Mouse (Mus musculus) kidney, adult 8-10 months (tissue): ENCODE results near the gene Tmem108.

ENCODE experiments used
- DNase-seq, 2 experiments: peaks; one replicate each; pipeline ENCODE4 v3.0.0; 2022

Gene Tmem108

DNA sequence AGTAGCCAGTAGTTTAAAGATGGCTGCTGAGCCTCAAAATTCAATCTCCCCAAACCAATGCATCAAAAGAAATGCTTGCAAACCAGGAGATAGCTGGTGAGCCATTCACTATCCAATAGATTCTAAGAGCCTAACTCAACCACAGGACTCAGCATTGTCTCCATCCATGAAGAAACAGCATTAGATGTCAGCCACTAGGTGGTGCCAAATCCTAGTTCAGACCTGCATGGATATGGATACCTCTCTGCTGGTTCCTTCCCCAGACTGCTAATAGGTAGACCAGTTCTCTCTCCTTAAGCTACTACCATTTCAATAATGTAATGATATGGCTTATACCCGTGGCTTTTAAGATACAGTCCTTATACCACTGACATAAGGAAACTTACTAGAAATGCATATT is 137.0 kb downstream of the Tmem108 start:
- DNase-seq = peak; percentile 72 to 73

DNA sequence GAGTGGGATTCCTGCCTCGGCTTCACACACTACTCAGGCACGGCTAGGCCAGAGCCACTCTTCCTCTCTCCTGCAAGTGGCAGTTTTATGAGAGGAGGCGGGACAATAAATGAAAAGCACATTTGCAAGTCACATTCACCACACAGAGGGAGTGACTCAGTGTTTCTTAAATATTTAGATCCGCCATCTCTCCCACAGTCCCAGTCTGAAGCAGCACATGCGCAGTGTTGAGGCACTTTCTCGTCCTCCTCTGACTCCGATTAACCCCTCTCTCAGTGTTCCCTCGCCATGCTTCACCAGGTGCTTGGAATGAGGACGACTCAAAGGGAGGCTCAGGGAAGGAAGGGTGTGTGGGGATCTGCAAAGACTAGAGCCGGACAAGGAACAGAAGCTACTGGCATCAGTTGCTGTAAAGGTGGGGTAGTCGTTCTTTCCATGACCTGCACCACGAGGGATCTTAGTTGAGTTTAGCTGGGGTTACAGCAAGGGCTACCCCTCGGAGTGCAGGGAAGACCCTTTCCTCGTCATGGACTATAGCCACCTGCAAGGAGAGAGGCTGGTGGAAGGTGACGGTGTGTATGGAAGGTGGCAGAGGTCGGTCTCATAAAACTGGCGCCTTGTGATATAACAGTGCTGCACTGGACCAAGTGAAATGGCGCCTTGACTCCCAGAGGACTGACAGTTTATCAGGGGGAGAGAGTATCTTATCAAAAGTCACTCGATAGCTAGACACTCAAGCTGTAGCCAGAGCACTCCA is 137.9 kb downstream of the Tmem108 start:
- peak; percentile 69 to 87 for DNase-seq

DNA sequence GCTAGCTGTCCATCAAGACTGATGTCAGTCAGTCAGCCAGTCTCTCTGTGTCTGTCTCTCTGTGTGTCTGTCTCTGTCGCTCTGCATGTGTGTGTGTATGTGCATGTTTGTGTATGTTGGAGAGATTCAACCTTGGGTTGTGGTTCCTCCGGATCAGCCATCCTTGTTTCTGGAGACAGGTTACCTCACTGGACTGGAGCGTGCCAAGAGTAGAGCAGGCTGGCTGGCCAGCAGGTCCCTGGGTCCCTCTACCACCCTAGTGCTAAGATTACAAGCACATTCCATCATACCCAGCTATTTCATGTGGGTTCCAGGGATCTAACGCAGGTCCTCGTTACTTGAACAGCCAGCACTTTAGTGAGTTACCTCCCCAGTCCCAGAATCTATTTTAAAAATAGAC is 138.6 kb downstream of the Tmem108 start:
- no peak for DNase-seq

DNA sequence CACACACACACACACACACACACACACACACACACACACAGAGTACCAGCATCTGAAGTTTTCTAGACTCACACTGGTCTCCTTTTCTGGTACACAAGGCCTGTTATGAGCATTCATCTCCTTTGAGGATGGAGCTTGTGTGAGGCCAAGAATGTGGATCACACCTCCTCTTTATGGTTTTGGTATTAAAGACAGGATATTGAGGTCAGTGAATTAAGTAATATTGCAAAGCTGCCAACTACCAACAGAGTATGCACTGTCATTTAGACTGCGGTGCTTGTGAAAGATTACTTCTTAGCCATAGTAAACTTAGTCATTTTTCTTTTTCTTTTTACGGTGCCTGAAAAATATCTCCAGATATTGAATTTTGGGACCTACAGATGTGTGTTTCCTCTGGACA is 139.8 kb downstream of the Tmem108 start:
- no peak for DNase-seq

DNA sequence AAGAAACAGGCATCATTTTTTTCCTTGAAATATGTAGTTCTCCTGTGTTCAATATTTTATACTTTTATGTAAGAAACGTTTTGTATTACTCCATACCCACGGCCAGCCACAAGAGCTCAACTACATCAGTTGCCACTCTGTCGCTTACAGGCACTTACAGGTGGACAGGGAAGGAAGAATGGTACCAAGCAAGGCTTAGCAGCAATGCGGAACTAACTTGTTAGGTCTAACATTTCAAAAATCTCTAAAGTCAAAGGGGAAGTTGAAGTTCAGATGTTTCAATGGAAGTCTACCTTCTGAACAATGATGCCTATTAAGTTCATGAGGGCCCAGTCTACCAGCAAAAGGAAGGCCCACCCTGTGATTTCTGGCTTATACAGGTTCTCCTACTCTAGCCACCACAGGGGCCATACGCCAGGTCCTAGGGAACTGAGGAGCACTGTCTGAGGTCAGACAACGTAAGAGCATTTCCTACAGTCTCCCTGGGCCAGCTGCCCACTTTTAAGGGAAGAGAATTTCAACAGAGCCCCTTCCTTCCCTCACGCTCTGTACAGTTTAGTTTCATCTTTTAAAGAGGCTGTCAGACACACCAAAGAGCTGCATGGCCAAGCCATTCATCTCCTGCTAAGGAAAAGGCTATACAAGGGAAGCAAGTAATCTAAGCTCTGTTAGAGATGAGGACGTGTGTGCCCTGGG is 141.0 kb downstream of the Tmem108 start:
- DNase-seq = no peak

DNA sequence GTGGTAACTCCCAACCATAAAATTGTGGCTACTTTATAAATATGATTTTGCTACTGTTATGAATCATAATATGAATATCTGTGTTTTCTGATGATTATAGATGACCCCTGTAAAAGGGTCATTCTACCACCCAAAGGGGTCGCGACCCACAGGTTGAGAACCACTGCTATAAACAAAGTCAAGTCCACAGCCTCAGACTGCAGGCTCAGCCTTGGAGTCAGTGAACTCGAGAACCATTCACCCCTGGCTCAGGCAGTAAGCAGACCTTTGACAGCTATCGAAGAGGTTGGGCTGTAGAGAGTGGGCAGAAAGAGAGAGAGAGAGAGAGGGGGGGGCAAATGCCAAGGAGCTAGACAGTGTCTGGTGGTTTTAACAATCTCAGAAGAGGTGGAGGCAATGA is 147.4 kb downstream of the Tmem108 start:
- no peak for DNase-seq

DNA sequence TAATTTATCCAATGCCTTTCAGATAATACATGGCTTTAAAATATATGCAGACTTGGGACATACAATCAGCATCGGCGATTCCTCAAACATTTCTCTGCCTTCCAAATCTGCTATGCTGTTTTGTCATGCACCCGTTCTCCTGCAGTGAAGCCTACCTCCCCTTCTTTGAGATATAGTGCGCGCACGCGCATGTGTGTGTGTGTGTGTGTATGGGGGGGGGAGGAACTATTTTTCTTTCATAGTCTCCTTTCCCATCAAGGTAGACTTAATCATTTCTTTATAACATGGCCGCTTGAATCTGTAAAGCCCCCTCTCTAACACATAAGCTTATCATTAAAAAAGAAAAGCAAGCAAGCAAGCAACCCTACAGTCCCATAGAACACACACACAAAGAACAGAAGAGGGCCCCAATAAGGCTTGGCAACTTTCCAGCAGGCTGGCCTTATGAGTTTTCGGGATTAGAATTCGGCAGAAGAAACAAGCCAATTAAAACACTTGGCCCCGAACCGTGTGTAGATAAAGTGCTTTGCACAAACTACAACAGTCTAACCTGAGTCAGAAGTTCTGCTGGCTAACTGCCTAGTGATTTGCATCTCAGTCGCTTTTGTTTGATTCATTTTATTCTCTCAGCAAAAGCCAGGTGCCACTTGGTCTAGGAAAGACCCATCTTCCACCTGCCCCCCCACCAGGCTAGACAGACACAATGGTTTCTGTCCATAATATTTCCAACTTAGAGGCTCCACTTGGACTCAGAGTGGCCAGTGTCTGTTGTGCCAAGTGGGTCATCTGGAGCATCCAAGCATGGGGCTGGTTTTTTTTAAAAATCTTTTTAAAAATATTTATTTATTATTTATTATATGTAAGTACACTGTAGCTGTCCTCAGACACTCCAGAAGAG is 153.2 kb downstream of the Tmem108 start:
- no peak for DNase-seq

DNA sequence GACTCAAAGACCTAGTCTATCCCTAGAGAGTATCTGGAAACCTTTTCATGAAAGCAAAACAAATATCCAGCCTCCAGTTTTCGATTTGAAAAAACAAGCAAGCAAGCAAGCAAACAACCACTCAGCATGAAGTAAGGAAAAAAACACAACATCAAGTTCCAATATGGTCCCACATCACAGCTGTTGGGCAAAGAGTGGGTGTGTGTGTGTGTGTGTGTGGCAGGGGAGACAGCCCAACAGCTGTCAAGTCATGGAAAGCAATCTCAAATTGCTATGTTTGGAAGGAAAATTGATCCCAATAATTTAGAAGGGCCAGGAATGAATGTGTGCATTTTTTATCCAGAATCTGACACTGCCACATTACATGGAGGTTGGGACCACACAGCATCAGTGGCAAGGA is 155.6 kb downstream of the Tmem108 start:
- DNase-seq = no peak

DNA sequence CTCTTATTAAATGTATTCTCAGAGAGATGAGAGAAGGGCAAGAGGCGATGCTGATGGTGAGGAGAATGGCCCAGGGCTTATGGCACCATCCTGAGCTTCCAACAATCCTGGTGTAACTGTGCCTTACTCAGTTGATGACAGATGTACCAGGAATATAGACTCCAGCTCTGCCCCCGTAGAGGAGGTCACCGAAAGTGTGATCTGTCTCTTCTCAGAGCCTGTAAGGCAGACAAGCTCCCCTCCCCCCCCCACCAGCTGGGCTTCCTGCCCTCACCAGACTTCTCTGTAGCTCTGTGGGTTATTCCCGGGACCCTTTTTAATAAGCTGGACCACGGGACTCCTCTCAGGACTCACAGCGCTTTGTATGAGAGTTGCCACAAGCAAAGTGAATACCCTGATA is 157.8 kb downstream of the Tmem108 start:
- DNase-seq = no peak

DNA sequence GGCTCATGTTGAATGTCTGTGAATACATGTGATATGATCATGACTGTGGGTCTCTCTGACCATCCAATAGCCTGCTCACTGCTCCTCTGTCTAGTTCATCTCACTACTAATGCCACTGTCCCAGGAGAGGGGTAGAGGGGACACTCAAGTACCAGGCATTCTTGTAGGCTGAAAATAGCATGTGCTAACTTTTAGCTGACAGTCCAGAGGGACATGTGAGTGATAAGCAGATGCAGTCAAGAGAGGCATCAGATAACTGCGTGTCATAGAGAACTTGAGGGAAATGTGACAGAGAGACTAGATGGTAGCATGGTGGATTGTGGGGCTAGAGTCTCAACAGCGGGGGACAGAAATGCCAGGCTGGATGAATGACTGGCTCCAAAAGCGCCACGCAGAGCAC is 159.8 kb downstream of the Tmem108 start:
- no peak for DNase-seq

DNA sequence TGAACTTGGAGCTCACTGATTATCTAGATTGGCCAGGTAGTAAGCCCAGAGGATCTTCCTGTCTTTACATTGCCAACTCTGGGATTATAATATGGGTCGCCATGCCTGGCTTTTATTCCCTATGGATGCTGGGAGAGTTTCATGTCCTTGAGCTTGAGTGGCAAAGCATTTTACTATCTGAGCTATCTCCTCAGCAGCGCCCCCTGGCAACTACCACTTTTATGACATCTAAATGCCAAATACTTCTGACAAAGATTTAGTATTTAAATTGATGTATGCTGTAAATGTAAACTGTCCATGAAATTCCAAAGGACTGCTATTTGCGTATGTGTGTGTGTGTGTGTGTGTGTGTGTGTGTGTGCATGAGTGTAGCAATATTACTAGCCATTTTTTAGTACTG is 160.8 kb downstream of the Tmem108 start:
- no peak for DNase-seq

DNA sequence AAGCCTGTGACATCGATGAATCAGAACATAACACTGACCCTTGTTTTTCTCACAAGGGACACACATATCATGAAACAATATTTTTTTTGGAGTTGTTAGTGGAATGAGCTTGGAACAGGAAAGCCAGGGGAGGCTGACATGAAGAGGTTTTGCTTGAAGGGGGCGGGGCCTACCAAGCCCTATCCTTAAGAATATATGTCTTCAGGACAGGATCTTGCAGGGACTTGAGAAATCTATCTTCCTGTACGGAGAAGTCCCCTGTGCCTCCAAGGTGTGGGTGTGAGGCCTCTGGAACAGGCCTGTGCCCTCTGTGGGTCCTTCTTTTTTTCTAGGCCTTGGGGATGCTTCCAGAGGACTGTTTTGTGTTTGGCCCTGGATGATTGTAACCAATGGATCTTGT is 161.7 kb downstream of the Tmem108 start:
- DNase-seq = no peak

DNA sequence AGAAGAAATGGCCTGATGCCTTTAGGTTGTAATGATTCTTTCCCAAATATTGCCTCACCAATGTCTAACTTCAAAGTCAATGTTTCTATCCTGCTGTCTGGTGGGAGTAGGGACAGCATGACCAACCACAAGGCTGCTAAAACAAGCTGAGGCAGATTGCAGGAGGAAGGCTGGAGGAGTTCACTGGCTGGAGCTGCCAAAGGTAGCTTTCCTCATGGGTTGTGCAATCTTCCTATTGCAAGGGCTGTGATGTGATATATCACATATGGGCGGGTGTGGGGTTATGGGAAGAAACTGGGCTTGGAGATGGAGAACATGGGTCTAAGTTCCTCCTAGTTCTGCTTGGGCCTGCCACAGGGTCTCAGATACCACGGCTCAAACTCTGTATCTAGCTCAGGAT is 163.8 kb downstream of the Tmem108 start:
- no peak for DNase-seq

DNA sequence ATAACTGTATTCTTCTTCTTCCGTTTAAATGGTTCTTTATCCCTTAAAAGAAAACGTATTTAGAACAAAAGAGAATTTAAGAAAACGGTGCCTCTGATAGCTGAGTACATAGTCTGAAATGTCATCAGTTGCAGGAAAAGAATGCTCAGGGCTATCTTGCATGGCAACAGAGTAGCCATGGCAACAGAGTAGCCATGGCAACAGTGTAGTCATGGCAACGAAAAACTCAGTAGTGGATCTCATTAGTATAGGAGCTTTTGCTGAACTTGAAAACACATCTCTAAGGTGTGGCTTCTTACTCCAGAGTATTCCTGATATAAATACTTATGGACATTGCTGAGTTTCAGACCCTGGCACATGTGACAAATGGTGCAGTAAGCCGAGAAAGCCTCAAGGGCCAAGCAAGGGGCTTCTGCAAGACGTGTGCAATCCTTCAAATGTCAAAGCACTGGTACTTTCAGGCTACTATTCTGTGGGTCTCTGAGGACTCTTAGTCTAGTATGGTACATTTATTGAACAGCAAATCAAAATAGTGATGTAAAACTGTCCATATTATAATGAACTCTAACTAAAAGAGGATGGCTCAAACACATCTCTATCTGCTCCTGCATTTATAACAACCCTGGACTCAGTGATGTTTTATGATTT is 166.3 kb downstream of the Tmem108 start:
- DNase-seq = no peak

DNA sequence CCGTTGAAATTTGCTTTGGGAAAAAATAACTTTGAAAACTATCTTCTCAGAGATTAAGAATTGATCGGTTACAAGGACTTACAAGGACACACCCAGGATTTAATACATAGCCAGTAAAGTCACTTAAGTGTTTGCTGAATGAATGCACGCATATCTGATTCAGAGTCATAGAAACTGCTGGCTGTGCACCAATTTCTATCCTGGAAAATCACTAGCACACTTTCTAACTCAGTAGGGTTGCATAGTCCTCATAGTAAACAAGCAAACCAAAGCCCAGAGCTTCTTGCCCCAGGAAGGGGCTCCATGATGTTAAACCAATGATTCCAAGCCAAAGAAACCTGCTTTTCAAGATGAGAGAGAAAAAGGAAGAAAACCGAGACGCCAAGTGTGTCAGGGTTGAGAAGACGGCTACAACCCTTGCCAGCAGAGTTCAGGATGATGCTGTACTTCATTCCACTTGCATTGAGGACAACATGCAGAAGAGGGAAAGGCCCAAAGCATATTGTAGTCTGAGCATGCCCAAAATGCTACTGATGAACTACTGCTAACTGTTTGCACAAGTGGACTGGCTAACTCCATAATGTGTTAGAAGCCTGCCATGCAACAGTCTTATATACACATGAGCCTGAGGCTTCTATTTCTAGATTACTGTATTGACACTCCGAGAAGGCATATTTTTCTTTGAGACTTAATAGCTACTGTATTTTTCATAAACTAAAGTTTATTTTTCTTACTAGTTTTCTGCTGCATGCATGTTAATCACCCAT is 167.0 kb downstream of the Tmem108 start:
- DNase-seq = no peak

DNA sequence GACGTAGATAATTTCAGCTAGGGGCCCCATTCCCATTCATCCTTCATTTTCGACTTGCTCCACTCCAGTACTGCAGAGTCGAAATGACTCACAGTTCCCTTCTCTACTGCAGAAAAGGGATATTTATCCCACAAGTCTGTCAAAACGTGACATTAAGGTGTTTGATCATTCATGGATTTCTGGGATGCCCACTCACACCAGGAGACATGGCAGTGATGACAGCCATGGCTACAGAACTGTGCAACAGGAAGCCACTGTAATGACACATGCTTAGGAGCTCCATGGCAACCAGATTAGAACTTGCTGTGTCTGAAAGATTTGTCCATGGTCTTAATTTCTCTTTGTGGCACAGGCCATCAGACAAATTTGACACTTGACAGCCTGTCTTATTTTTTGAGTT is 168.6 kb downstream of the Tmem108 start:
- no peak for DNase-seq

DNA sequence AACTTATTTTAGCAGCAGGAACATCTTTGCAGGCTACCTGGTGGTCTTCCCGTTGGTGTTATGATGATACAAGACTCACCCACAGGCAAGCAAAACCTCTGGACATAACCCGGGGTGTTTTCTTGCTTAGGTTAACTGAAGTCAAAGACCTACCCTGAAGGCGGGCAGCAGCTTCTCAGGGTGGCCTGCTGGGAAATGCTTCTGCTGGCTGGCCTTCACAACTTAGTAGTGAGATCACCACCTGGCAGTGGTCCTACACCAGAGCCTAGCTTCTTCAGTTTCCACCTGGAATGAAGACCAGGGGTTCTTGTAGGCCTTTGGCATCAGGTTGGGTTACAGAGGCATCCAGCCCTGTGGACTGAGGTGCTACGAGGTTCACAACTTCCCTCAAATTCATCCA is 169.7 kb downstream of the Tmem108 start:
- no peak for DNase-seq

DNA sequence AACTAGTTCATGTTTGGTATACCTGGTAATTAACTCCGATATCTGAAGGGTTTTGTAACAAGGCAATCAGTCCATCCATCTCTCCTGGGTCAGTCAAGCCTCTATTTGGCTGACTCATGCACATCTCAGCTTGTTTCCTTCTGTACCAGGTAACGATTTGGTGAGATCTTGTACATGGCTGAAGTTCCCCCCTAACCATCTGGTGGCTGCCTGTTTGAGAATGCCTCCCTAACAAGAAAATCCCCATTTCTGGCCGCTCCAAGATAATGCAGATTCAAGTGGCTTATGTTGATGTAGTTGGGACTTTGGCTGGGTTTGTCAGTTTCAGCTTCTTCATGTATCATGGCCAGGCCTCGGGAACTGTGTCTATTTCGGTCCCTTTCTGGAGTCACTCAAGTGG is 170.8 kb downstream of the Tmem108 start:
- DNase-seq = no peak

DNA sequence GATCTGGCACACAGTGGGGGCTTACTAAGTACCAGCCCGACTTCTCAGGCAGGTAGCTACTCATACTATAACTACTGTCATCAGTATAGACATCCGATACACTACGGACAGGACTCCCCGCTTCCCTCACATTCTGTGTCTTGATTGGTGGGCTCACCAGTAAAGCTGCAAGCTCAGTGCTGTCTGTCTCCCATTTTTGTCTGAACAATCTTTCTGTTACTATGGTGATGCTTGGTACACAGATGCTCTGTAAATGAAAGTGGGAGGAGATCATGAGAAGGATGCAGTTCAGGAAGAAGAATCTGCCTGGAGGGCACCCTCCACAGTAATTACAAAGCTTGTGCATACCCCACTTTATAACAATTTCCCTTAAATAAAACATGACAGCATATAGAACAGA is 176.8 kb downstream of the Tmem108 start:
- DNase-seq = no peak

DNA sequence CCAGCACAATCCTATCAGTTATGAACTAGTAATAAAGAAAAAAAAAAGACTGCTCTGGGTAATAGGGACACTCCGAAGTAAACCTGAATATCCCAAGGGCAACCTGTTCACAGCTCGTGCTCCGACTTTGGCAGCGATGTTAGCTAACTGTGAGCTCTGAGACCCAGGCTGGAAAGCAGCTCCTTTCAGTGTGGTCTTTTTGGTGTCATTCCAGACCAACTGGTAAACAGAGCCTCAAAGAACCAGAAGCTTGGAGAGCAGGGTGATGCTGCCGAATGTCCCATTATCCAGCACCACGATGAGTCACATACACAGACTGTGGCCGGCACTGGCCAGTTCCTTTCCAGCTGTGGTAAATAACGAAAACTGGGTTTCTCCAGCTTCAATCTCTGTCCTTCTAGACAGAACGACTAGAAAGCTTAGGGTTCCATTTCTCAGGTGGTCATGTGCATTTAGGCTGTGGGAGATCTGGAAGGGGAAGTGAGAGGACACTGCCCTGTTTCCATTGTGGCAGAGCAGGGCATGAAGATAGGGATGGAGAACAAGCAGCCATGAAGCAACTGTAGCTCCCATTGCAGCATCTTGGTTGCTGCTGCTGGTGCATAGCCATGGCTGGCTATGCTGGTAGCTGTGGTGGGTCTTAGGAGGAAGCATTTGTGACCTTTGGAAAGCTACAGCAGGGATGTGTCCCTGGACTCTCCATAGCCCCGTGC is 179.2 kb downstream of the Tmem108 start:
- no peak for DNase-seq

DNA sequence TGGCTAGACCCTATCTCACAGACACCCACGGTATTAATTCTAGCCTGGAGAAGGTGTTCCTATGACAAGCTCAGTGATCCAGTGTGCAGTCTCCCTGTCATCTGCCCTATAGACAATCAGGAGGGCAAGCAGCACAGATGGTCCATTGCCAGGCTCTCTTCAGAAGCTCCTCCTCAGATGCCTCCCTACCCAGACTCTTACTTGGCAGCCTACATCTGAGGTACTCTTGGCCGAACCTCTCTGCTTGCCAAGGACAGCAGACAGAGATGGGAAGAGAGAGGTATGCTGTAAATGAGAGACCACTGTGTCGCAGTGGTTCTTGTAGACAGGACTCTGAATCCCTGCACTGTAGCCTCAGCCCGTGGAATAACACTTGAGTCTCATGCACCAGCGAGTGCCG is 181.0 kb downstream of the Tmem108 start:
- DNase-seq = no peak

DNA sequence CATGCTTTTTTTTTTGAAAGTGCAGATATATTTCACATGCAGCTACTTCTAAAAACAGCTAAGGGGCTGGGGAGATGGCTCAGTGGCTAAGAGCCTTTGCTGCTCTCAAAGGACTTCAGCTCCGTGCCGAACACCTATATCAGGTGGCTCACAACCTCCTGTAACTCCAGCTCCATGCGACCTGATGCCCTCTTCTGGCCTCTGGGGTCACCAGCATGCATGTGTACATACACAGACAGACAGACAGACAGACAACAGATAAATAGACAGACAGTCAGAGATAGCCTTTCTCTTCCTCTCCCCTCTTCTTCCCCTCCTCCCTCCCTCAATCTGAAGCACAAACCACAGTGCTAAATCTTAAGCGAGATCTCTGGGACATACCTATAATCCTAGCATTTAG is 181.5 kb downstream of the Tmem108 start:
- DNase-seq = no peak
